Mouse (Mus musculus) forebrain, embryonic 16.5 days (tissue): ENCODE results near the gene Zfp579. TPM values are rescaled to one million over a fixed set of nuclear protein-coding genes. Genes with fewer than 3 reads are reported as not detected.

Source experiments
- ATAC-seq: fragments of 200-750 bp; cut with Nextera tagmentation; 2 replicates; pipeline ENCODE4 v1.8.0; 2017; ENCODE audit warnings: mild to moderate bottlenecking, moderate library complexity
- H3K27ac ChIP-seq: fragments of 300-500 bp; sonication (generic); 2 replicates; pipeline ENCODE4 v1.5.1; 2014; ENCODE audit warnings: low read length, control low read depth
- H3K27me3 ChIP-seq: fragments of 300-500 bp; sonication (generic); replicated peaks from 2 replicates; pipeline ENCODE4 v1.6.1; 2014; ENCODE audit warnings: low read length; ENCODE audit not compliant: control insufficient read depth, insufficient read depth
- H3K36me3 ChIP-seq: fragments of 300-500 bp; sonication (generic); 2 replicates; pipeline ENCODE4 v1.6.1; 2014; ENCODE audit not compliant: control insufficient read depth, insufficient read depth
- H3K4me1 ChIP-seq: fragments of 300-500 bp; sonication (generic); replicated peaks from 2 replicates; pipeline ENCODE4 v1.6.1; 2014; ENCODE audit warnings: low read length; ENCODE audit not compliant: control insufficient read depth, insufficient read depth
- H3K4me2 ChIP-seq: fragments of 300-500 bp; sonication (generic); 2 replicates; pipeline ENCODE4 v1.6.1; 2014; ENCODE audit warnings: mild to moderate bottlenecking, low read length, control low read depth
- H3K4me3 ChIP-seq: fragments of 300-500 bp; sonication (generic); replicated peaks from 2 replicates; pipeline ENCODE4 v1.5.1; 2014; ENCODE audit warnings: mild to moderate bottlenecking, low read length, control low read depth
- H3K9ac ChIP-seq: fragments of 300-500 bp; sonication (generic); replicated peaks from 2 replicates; pipeline ENCODE4 v1.6.1; 2014; ENCODE audit warnings: low read depth, low read length, control low read depth
- H3K9me3 ChIP-seq: fragments of 300-500 bp; sonication (generic); 2 replicates; pipeline ENCODE4 v1.6.1; 2016; ENCODE audit warnings: low read length; ENCODE audit not compliant: control insufficient read depth
- WGBS: fragments of 180-500 bp; shearing (Covaris S2); extraction: QIAGEN DNeasy Blood & Tissue Kit; methylation state at CpG from one replicate; pipeline ENCODE4 v1.1.7; 2014; 5-methylcytosine and 5-hydroxymethylcytosine counted together
- polyA plus RNA-seq: library from polyadenylated mRNA; unstranded; fragments of >200 nt; fragmentation: Nextera tagmentation; extraction: Ambion mirVana; gene quantifications from 2 replicates; pipeline ENCODE4 v1.2.1, GENCODE M21; 2015

The Zfp579 gene
- polyA plus RNA-seq: 58.4 and 62.2 TPM in 2 replicates

- peak within 1 kb of the TSS; percentile 82 for H3K27ac ChIP-seq
- 3% methylated on average over 22 of the region's 26 CpGs for WGBS
- H3K4me1 ChIP-seq: peaks cover 39% of the 10 kb centered on the region
- H3K9me3 ChIP-seq: no peaks in the 10 kb centered on the region
- H3K4me3 ChIP-seq: peak within 1 kb of the TSS; percentile 55
- peak within 1 kb of the TSS; percentile 73 for H3K9ac ChIP-seq
- H3K4me2 ChIP-seq: peak within 1 kb of the TSS; percentile 90
- peak; percentile 84 for ATAC-seq
- H3K36me3 ChIP-seq: peaks cover 21% of the 10 kb centered on the region
- H3K27me3 ChIP-seq: no peaks in the 10 kb centered on the region
Measured at GRCm38 (mm10) chr7:4996003-4996895, at the start of gene Zfp579. TSS of gene Zfp579 (minus strand) at chr7:4996158.

- no peaks in the 10 kb centered on the region for H3K4me1 ChIP-seq
- WGBS: 80% methylated on average over 2 of the region's 2 CpGs
- no peak overlapping the region for H3K27ac ChIP-seq
- no peak for ATAC-seq
- H3K36me3 ChIP-seq: no peaks in the 10 kb centered on the region
- no peaks in the 10 kb centered on the region for H3K27me3 ChIP-seq
- H3K9me3 ChIP-seq: no peaks in the 10 kb centered on the region
- H3K4me2 ChIP-seq: no peak overlapping the region
- H3K4me3 ChIP-seq: no peak overlapping the region
- H3K9ac ChIP-seq: no peak overlapping the region
Measured at GRCm38 (mm10) chr7:5044981-5045380, 49.0 kb upstream of the Zfp579 start.

- H3K4me2 ChIP-seq: peak overlapping the region; percentile 69
- H3K27me3 ChIP-seq: no peaks in the 10 kb centered on the region
- WGBS: 39% methylated on average over 5 of the region's 5 CpGs
- H3K4me1 ChIP-seq: peaks cover 16% of the 10 kb centered on the region
- H3K27ac ChIP-seq: peak overlapping the region; percentile 96; the same call in 1 of the 2 replicates
- no peaks in the 10 kb centered on the region for H3K9me3 ChIP-seq
- H3K9ac ChIP-seq: peak overlapping the region; percentile 79
- peak overlapping the region; percentile 84 for H3K4me3 ChIP-seq
- ATAC-seq: no peak
- peaks cover 8% of the 10 kb centered on the region; the same call in 1 of the 2 replicates for H3K36me3 ChIP-seq
Measured at GRCm38 (mm10) chr7:5038940-5039339, 43.0 kb upstream of the Zfp579 start.

- Histone ChIP-seq H3K9me3 (no peaks in the 10 kb centered on the region), H3K27me3 (no peaks in the 10 kb centered on the region), H3K4me2 (peak within 1 kb of the TSS; percentile 69), H3K27ac (peak within 1 kb of the TSS; percentile 96), H3K4me3 (peak within 1 kb of the TSS; percentile 84), H3K36me3 (peaks cover 12% of the 10 kb centered on the region), H3K9ac (peak within 1 kb of the TSS; percentile 79), H3K4me1 (peaks cover 16% of the 10 kb centered on the region)
- ATAC-seq: peak; percentile 95
- 1% methylated on average over 48 of the region's 48 CpGs for WGBS
Measured at GRCm38 (mm10) chr7:5038109-5038732, 42.3 kb upstream of the Zfp579 start, which contains the start of gene Zfp784. TSS of gene Zfp784 (minus strand) at chr7:5038446.

GRCm38 (mm10) chr7:5037467-5037866 lies 41.5 kb upstream of the Zfp579 start:
- WGBS: 88% methylated on average over 8 of the region's 8 CpGs

GRCm38 (mm10) chr7:5037026-5037425 lies 41.1 kb upstream of the Zfp579 start:
- Histone ChIP-seq H3K36me3 (peaks cover 21% of the 10 kb centered on the region), H3K4me3 (no peak overlapping the region), H3K9me3 (no peaks in the 10 kb centered on the region), H3K27ac (no peak overlapping the region), H3K9ac (no peak overlapping the region), H3K4me2 (no peak overlapping the region), H3K4me1 (peaks cover 16% of the 10 kb centered on the region), H3K27me3 (no peaks in the 10 kb centered on the region)
- ATAC-seq: no peak
- 93% methylated on average over 7 of the region's 7 CpGs for WGBS

More at GRCm38 (mm10) chr7:5037467-5037866, 41.5 kb upstream of the Zfp579 start:
- ATAC-seq: no peak
- H3K4me2 ChIP-seq: peak overlapping the region; percentile 69
- H3K9ac ChIP-seq: no peak overlapping the region
- no peaks in the 10 kb centered on the region for H3K27me3 ChIP-seq
- peak overlapping the region; percentile 96 for H3K27ac ChIP-seq
- H3K9me3 ChIP-seq: no peaks in the 10 kb centered on the region
- H3K4me1 ChIP-seq: peaks cover 16% of the 10 kb centered on the region
- H3K4me3 ChIP-seq: peak overlapping the region; percentile 84
- peaks cover 17% of the 10 kb centered on the region for H3K36me3 ChIP-seq

GRCm38 (mm10) chr7:5036136-5036535 lies 40.2 kb upstream of the Zfp579 start:
- Histone ChIP-seq H3K36me3 (peaks cover 30% of the 10 kb centered on the region), H3K4me1 (peaks cover 16% of the 10 kb centered on the region), H3K4me2 (no peak overlapping the region), H3K9ac (no peak overlapping the region), H3K27ac (no peak overlapping the region), H3K9me3 (peaks cover 4% of the 10 kb centered on the region), H3K4me3 (no peak overlapping the region), H3K27me3 (no peaks in the 10 kb centered on the region)
- 92% methylated on average over 9 of the region's 9 CpGs for WGBS
- ATAC-seq: no peak

GRCm38 (mm10) chr7:5035628-5036027 lies 39.7 kb upstream of the Zfp579 start:
- Histone ChIP-seq H3K36me3 (peaks cover 35% of the 10 kb centered on the region), H3K9ac (no peak overlapping the region), H3K4me3 (no peak overlapping the region), H3K27me3 (no peaks in the 10 kb centered on the region), H3K27ac (no peak overlapping the region), H3K4me1 (peaks cover 16% of the 10 kb centered on the region), H3K4me2 (no peak overlapping the region), H3K9me3 (peaks cover 9% of the 10 kb centered on the region)
- ATAC-seq: no peak
- WGBS: 96% methylated on average over 17 of the region's 17 CpGs

GRCm38 (mm10) chr7:5033818-5034217 lies 37.9 kb upstream of the Zfp579 start, which contains the start of gene 4632433K11Rik:
TSS of gene 4632433K11Rik (plus strand) at chr7:5034118.
- Histone ChIP-seq H3K9ac (no peak within 1 kb of the TSS), H3K4me1 (peaks cover 9% of the 10 kb centered on the region), H3K9me3 (peaks cover 18% of the 10 kb centered on the region), H3K27me3 (no peaks in the 10 kb centered on the region), H3K4me3 (no peak within 1 kb of the TSS), H3K36me3 (peaks cover 53% of the 10 kb centered on the region), H3K4me2 (no peak within 1 kb of the TSS), H3K27ac (no peak within 1 kb of the TSS)
- 94% methylated on average over 3 of the region's 3 CpGs for WGBS
- no peak for ATAC-seq
